Mouse (Mus musculus) cortical plate, adult 2 months (tissue): ENCODE data around the gene Phf23. TPM values are rescaled to one million over a fixed set of nuclear protein-coding genes. Genes with fewer than 3 reads are reported as not detected.

Experiments used
- H3K27ac ChIP-seq: fragments of 200-500 bp; 2 replicates; pipeline ENCODE4 v1.5.1; 2012; ENCODE audit warnings: low read length, control low read depth, inconsistent platforms; ENCODE audit not compliant: insufficient read depth
- H3K4me1 ChIP-seq: fragments of 200-500 bp; 2 replicates; pipeline ENCODE4 v1.6.1; 2011; ENCODE audit warnings: low read length; ENCODE audit not compliant: control insufficient read depth, insufficient read depth
- H3K4me3 ChIP-seq: fragments of 200-500 bp; 2 replicates; pipeline ENCODE4 v1.5.1; 2011; ENCODE audit warnings: mild to moderate bottlenecking, low read length, control low read depth; ENCODE audit not compliant: insufficient read depth
- CTCF ChIP-seq: fragments of 200-500 bp; IDR thresholded peaks from 2 replicates; pipeline ENCODE4 v1.5.1; 2011; ENCODE audit warnings: mild to moderate bottlenecking, control low read depth, low read length; ENCODE audit not compliant: insufficient read depth; ENCODE audit errors: extremely low read depth
- POLR2A ChIP-seq: fragments of 200-500 bp; IDR thresholded peaks from 2 replicates; pipeline ENCODE4 v1.6.1; 2011; ENCODE audit warnings: mild to moderate bottlenecking, low read length, control low read depth; ENCODE audit not compliant: insufficient read depth; ENCODE audit errors: extremely low read depth
- polyA plus RNA-seq: library from polyadenylated mRNA; depleted of rRNA; stranded (reverse); fragments of >200 nt; gene quantifications from 2 replicates; pipeline ENCODE4 v1.2.3, GENCODE M21; 2012; rRNA removed

The Phf23 gene
- polyA plus RNA-seq, 1 experiment = 37.6 TPM

DNA sequence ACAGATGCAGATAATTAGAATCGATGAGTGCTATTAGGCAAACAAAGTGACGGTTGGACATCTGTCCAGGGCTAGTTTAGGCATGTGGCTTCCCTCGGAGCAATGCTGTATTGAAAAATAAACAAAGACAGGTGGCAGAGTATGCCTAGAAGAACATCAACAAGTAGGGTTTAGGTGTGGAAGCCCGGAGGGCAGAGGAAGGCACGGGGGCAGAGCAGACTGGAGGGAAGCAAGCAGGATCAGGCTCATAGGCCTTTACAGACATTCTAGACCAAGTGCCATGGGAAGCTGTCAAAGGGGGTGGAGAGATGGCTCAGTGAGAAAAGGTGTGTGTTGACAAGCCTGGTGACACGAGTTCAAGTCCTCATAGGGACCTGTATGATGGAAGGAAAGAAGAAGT, 53.8 kb downstream of the Phf23 start:
- no peaks in the 10 kb centered on the region for H3K4me1 ChIP-seq
- no peak overlapping the region for H3K27ac ChIP-seq
- H3K4me3 ChIP-seq = no peak overlapping the region
- TF ChIP-seq CTCF = no peak
- TF ChIP-seq POLR2A = no peak

Other genes starting within 250 kb of the Phf23 start
- 21.7 and 23.2 TPM in 2 replicates for gene Polr2a, start 237.1 kb upstream of the Phf23 start, polyA plus RNA-seq
- 0.06 TPM in 1 of 2 replicates, not detected in the other for gene Slc35g3, start 233.8 kb upstream of the Phf23 start, polyA plus RNA-seq
- 56.7 and 58.2 TPM in 2 replicates for gene Zbtb4, start 229.9 kb upstream of the Phf23 start, polyA plus RNA-seq
- gene Chrnb1, start 199.8 kb upstream of the Phf23 start, polyA plus RNA-seq = 1.4 and 2.1 TPM in 2 replicates
- gene Fgf11, start 193.9 kb upstream of the Phf23 start, polyA plus RNA-seq = 17.3 and 17.6 TPM in 2 replicates
- gene Tmem102, start 190.2 kb upstream of the Phf23 start, polyA plus RNA-seq = 0.06 TPM in 1 of 2 replicates, not detected in the other
- not detected in 2 replicates for gene Gm39566, start 180.5 kb upstream of the Phf23 start, polyA plus RNA-seq
- gene Spem2, start 177.3 kb upstream of the Phf23 start, polyA plus RNA-seq = not detected in 2 replicates
- 0.10 and 0.15 TPM in 2 replicates for gene Spem1, start 173.6 kb upstream of the Phf23 start, polyA plus RNA-seq
- gene Nlgn2, start 158.0 kb upstream of the Phf23 start, polyA plus RNA-seq = 112 and 116 TPM in 2 replicates
- 234 and 244 TPM in 2 replicates for gene Tmem256, start 157.3 kb upstream of the Phf23 start, polyA plus RNA-seq
- gene Plscr3, start 149.4 kb upstream of the Phf23 start, polyA plus RNA-seq = 35.3 and 36.5 TPM in 2 replicates
- gene Tnk1, start 137.0 kb upstream of the Phf23 start, polyA plus RNA-seq = 0.08 and 0.25 TPM in 2 replicates
- gene Tmem95, start 117.8 kb upstream of the Phf23 start, polyA plus RNA-seq = not detected in 2 replicates
- gene Kctd11, start 114.4 kb upstream of the Phf23 start, polyA plus RNA-seq = 1.5 and 1.7 TPM in 2 replicates
- gene Acap1, start 100.2 kb upstream of the Phf23 start, polyA plus RNA-seq = 0.13 and 0.26 TPM in 2 replicates
- gene 2810408A11Rik, start 94.8 kb upstream of the Phf23 start, polyA plus RNA-seq = 0.19 and 0.38 TPM in 2 replicates
- 98.3 and 107 TPM in 2 replicates for gene Neurl4, start 94.7 kb upstream of the Phf23 start, polyA plus RNA-seq
- gene Gps2, start 81.9 kb upstream of the Phf23 start, polyA plus RNA-seq = 53.5 and 55.2 TPM in 2 replicates
- 577 and 581 TPM in 2 replicates for gene Eif5a, start 73.8 kb upstream of the Phf23 start, polyA plus RNA-seq
- 18.1 and 21.1 TPM in 2 replicates for gene Ybx2, start 60.0 kb upstream of the Phf23 start, polyA plus RNA-seq
- 1.5 and 1.7 TPM in 2 replicates for gene Slc2a4, start 47.6 kb upstream of the Phf23 start, polyA plus RNA-seq
- gene Cldn7, start 31.0 kb upstream of the Phf23 start, polyA plus RNA-seq = not detected in 2 replicates
- 121 and 139 TPM in 2 replicates for gene Ctdnep1, start 14.6 kb upstream of the Phf23 start, polyA plus RNA-seq
- 121 and 126 TPM in 2 replicates for gene Elp5, start 13.3 kb upstream of the Phf23 start, polyA plus RNA-seq
- gene Gabarap, start 4.6 kb upstream of the Phf23 start, polyA plus RNA-seq = 330 and 334 TPM in 2 replicates
- 26.9 and 30.4 TPM in 2 replicates for gene Dvl2, start 4.8 kb downstream of the Phf23 start, polyA plus RNA-seq
- gene Acadvl, start 19.6 kb downstream of the Phf23 start, polyA plus RNA-seq = 66.5 and 71.6 TPM in 2 replicates
- 816 and 828 TPM in 2 replicates for gene Dlg4, start 21.2 kb downstream of the Phf23 start, polyA plus RNA-seq
- gene Asgr1, start 58.3 kb downstream of the Phf23 start, polyA plus RNA-seq = 2.3 and 3.5 TPM in 2 replicates
- 0.23 TPM in 2 replicates for gene Asgr2, start 96.9 kb downstream of the Phf23 start, polyA plus RNA-seq
- 0.63 and 0.95 TPM in 2 replicates for gene Mgl2, start 134.6 kb downstream of the Phf23 start, polyA plus RNA-seq
- 1.1 and 1.6 TPM in 2 replicates for gene Clec10a, start 160.4 kb downstream of the Phf23 start, polyA plus RNA-seq
- 57.4 and 62.1 TPM in 2 replicates for gene Slc16a11, start 217.0 kb downstream of the Phf23 start, polyA plus RNA-seq
- gene Slc16a13, start 225.3 kb downstream of the Phf23 start, polyA plus RNA-seq = 6.2 and 6.3 TPM in 2 replicates
- 1.2 and 1.4 TPM in 2 replicates for gene Bcl6b, start 234.0 kb downstream of the Phf23 start, polyA plus RNA-seq
- 65.5 and 68.4 TPM in 2 replicates for gene 0610010K14Rik, start 242.1 kb downstream of the Phf23 start, polyA plus RNA-seq
- 10.0 and 10.4 TPM in 2 replicates for gene Gm21988, start 244.1 kb downstream of the Phf23 start, polyA plus RNA-seq
- 330 and 337 TPM in 2 replicates for gene Rnasek, start 244.1 kb downstream of the Phf23 start, polyA plus RNA-seq